Mouse (Mus musculus) CH12.LX (cell line): ENCODE results near the gene Prkce.

Source experiments
- CTCF ChIP-seq, 2 experiments: IDR thresholded peaks in 1 of 2; conservative IDR thresholded peaks in 1 of 2; 2 replicates each; pipeline ENCODE4 v1.5.1; 2011 to 2012; ENCODE audit warnings: low read depth in 2 of 2, low read length in 2 of 2, improper control_type of control experiment in 1 of 2, inconsistent platforms in 1 of 2, mild to moderate bottlenecking in 1 of 2, moderate library complexity in 1 of 2
- EP300 ChIP-seq: IDR thresholded peaks from 2 replicates; pipeline ENCODE4 v1.6.1; 2011; ENCODE audit warnings: low read length, improper control_type of control experiment
- MAFK ChIP-seq: IDR thresholded peaks from 2 replicates; pipeline ENCODE4 v1.6.1; 2011; ENCODE audit warnings: low read length, improper control_type of control experiment; ENCODE audit not compliant: insufficient replicate concordance
- POLR2A ChIP-seq: IDR thresholded peaks from 2 replicates; pipeline ENCODE4 v1.6.1; 2011; ENCODE audit warnings: low read depth, mild to moderate bottlenecking, improper control_type of control experiment, low read length
- POLR2AphosphoS2 ChIP-seq: IDR thresholded peaks from 2 replicates; pipeline ENCODE4 v1.6.1; 2011; ENCODE audit warnings: low read depth, low read length, improper control_type of control experiment
- ZKSCAN1 ChIP-seq: IDR thresholded peaks from 2 replicates; pipeline ENCODE4 v1.6.1; 2012; ENCODE audit warnings: low read depth, inconsistent platforms, low read length, improper control_type of control experiment, borderline replicate concordance
- ZMIZ1 ChIP-seq: IDR thresholded peaks from 2 replicates; pipeline ENCODE4 v1.6.1; 2012; ENCODE audit warnings: low read depth, mild to moderate bottlenecking, inconsistent platforms, low read length, improper control_type of control experiment

GRCm38 (mm10) chr17:86610271-86610969 lies 442.8 kb downstream of the Prkce start:
- TF ChIP-seq POLR2A (no peak), MAFK (no peak), ZMIZ1 (no peak), ZKSCAN1 (no peak), CTCF (conservative IDR thresholded peaks at IDR 0.05 in 1 of 2, IDR thresholded peaks at IDR 0.05 in 1 of 2; ENCODE audit: low read depth in 2 of 2, low read length in 2 of 2) (no peak), EP300 (no peak), POLR2AphosphoS2 (no peak)
